Mouse (Mus musculus) kidney, adult 2 months (tissue): ENCODE measurements at regions not wholly inside any gene's neighbourhood (a gene's known extent, or its start where the extent isn't known, plus 50 kb on each side); places are given as distances from the start of the nearest gene placed in this dataset.

Experiments
- DNase-seq: peaks from one replicate; pipeline ENCODE4 v3.0.0; 2021
- H3K27ac ChIP-seq: fragments of 200-500 bp; 2 replicates; pipeline ENCODE4 v1.5.1; 2012; ENCODE audit warnings: low read depth, low read length, control low read depth, inconsistent platforms; ENCODE audit not compliant: insufficient read depth
- H3K27me3 ChIP-seq: fragments of 200-500 bp; replicated peaks from 2 replicates; pipeline ENCODE4 v1.6.1; 2012; ENCODE audit warnings: mild to moderate bottlenecking, moderate library complexity, low read length, inconsistent platforms; ENCODE audit not compliant: control insufficient read depth, insufficient read depth
- H3K36me3 ChIP-seq: fragments of 200-500 bp; 2 replicates; pipeline ENCODE4 v1.6.1; 2012; ENCODE audit warnings: mild to moderate bottlenecking, moderate library complexity, low read length, inconsistent platforms; ENCODE audit not compliant: control insufficient read depth, insufficient read depth
- H3K4me1 ChIP-seq: fragments of 200-500 bp; 2 replicates; pipeline ENCODE4 v1.6.1; 2011; ENCODE audit warnings: low read length; ENCODE audit not compliant: control insufficient read depth, insufficient read depth
- H3K4me3 ChIP-seq: fragments of 200-500 bp; 2 replicates; pipeline ENCODE4 v1.5.1; 2011; ENCODE audit warnings: mild to moderate bottlenecking, low read depth, low read length, control low read depth; ENCODE audit not compliant: insufficient read depth
- CTCF ChIP-seq: fragments of 200-500 bp; conservative IDR thresholded peaks from 2 replicates; pipeline ENCODE4 v1.5.1; 2011; ENCODE audit warnings: low read depth, mild to moderate bottlenecking, control low read depth, low read length, moderate library complexity, mixed read lengths; ENCODE audit not compliant: insufficient read depth, insufficient read length
- POLR2A ChIP-seq: fragments of 200-500 bp; IDR thresholded peaks from one replicate; pipeline ENCODE4 v1.6.1; 2011; ENCODE audit warnings: low read depth, low read length, control low read depth
- WGBS: fragments of 180-500 bp; shearing (Covaris S2); methylation state at CpG from one replicate; pipeline ENCODE4 v1.1.7; 2018; 5-methylcytosine and 5-hydroxymethylcytosine counted together

GRCm38 (mm10) chr8:80313883-80314635 is 179.5 kb upstream of the Gypa start:
- no peak overlapping the region for H3K27ac ChIP-seq
- 53% methylated on average over 12 of the region's 12 CpGs for WGBS
- no peak for TF ChIP-seq CTCF
- TF ChIP-seq POLR2A = no peak

GRCm38 (mm10) chr8:80307761-80308160 is 185.8 kb upstream of the Gypa start:
- Histone ChIP-seq H3K4me1 (no peaks in the 10 kb centered on the region), H3K27me3 (no peaks in the 10 kb centered on the region), H3K36me3 (no peaks in the 10 kb centered on the region), H3K27ac (no peak overlapping the region), H3K4me3 (no peak overlapping the region)
- WGBS = 72% methylated on average over 4 of the region's 4 CpGs
- DNase-seq = no peak
- TF ChIP-seq CTCF (no peak), POLR2A (no peak)

More at GRCm38 (mm10) chr8:80313883-80314635, 179.5 kb upstream of the Gypa start:
- no peak for DNase-seq
- Histone ChIP-seq H3K27me3 (no peaks in the 10 kb centered on the region; the same call in 1 of the 2 replicates), H3K36me3 (no peaks in the 10 kb centered on the region), H3K4me3 (no peak overlapping the region), H3K4me1 (no peaks in the 10 kb centered on the region)

- DNase-seq = no peak
- 79% methylated on average over 5 of the region's 5 CpGs for WGBS
- H3K27me3 ChIP-seq = no peaks in the 10 kb centered on the region
- no peaks in the 10 kb centered on the region for H3K4me1 ChIP-seq
- no peak for TF ChIP-seq POLR2A
- TF ChIP-seq CTCF = no peak
- H3K27ac ChIP-seq = no peak overlapping the region
- no peak overlapping the region for H3K4me3 ChIP-seq
- H3K36me3 ChIP-seq = no peaks in the 10 kb centered on the region
Observed at GRCm38 (mm10) chr8:80298596-80298995, 195.0 kb upstream of the Gypa start.

- 74% methylated on average over 1 of the region's 1 CpGs for WGBS
- no peak overlapping the region for H3K27ac ChIP-seq
- no peak for TF ChIP-seq CTCF
- no peak overlapping the region for H3K4me3 ChIP-seq
- H3K4me1 ChIP-seq = no peaks in the 10 kb centered on the region
- H3K36me3 ChIP-seq = no peaks in the 10 kb centered on the region
- DNase-seq = no peak
- H3K27me3 ChIP-seq = no peaks in the 10 kb centered on the region
Observed at GRCm38 (mm10) chr8:80290311-80290710, 203.3 kb upstream of the Gypa start.

- H3K4me3 ChIP-seq = no peak overlapping the region
- H3K27ac ChIP-seq = no peak overlapping the region
- DNase-seq = no peak
- no peaks in the 10 kb centered on the region for H3K4me1 ChIP-seq
- WGBS = 80% methylated on average over 6 of the region's 6 CpGs
- H3K27me3 ChIP-seq = no peaks in the 10 kb centered on the region
- TF ChIP-seq POLR2A (no peak), CTCF (no peak)
- H3K36me3 ChIP-seq = no peaks in the 10 kb centered on the region
Observed at GRCm38 (mm10) chr8:80289282-80289681, 204.3 kb upstream of the Gypa start.

- H3K4me1 ChIP-seq = no peaks in the 10 kb centered on the region
- no peak overlapping the region for H3K27ac ChIP-seq
- no peaks in the 10 kb centered on the region for H3K36me3 ChIP-seq
- DNase-seq = no peak
- H3K27me3 ChIP-seq = no peaks in the 10 kb centered on the region
- no peak overlapping the region for H3K4me3 ChIP-seq
- WGBS = 42% methylated on average over 7 of the region's 7 CpGs
- no peak for TF ChIP-seq POLR2A
- no peak for TF ChIP-seq CTCF
Observed at GRCm38 (mm10) chr8:80268910-80269460, 211.2 kb upstream of the Hhip start.

GRCm38 (mm10) chr8:80264915-80265314 is 207.1 kb upstream of the Hhip start:
- H3K36me3 ChIP-seq = no peaks in the 10 kb centered on the region
- no peaks in the 10 kb centered on the region for H3K27me3 ChIP-seq
- no peak for DNase-seq
- no peak overlapping the region for H3K4me3 ChIP-seq
- TF ChIP-seq CTCF (no peak), POLR2A (no peak)
- H3K27ac ChIP-seq = no peak overlapping the region
- WGBS = 77% methylated on average over 2 of the region's 2 CpGs
- no peaks in the 10 kb centered on the region for H3K4me1 ChIP-seq

- no peak for TF ChIP-seq POLR2A
- TF ChIP-seq CTCF = no peak
- Histone ChIP-seq H3K4me1 (no peaks in the 10 kb centered on the region), H3K27ac (no peak overlapping the region), H3K4me3 (no peak overlapping the region), H3K36me3 (no peaks in the 10 kb centered on the region), H3K27me3 (no peaks in the 10 kb centered on the region)
- WGBS = 46% methylated on average over 11 of the region's 11 CpGs
- DNase-seq = no peak
Observed at GRCm38 (mm10) chr8:80263468-80263945, 205.7 kb upstream of the Hhip start.
